Mouse (Mus musculus): ENCODE data around the gene Nes. TPM values are rescaled to one million over a fixed set of nuclear protein-coding genes. Genes with fewer than 3 reads are reported as not detected.
A peak's percentile ranks its signal among the peaks of the same experiment; 100 is the strongest.

Nes gene
- polyA plus RNA-seq, 1 experiment from 2014 or later: 27.1 TPM

- DNase-seq (no peak), ATAC-seq (ENCODE audit: insufficient read depth) (no peak)
- no peak for TF ChIP-seq CTCF (IDR thresholded peaks at IDR 0.05; ENCODE audit: low read depth)
- Histone ChIP-seq H3K4me1 (ENCODE audit: insufficient read depth) (0 out of 2 replicates have a peak, but pooled peaks cover 6% of the 10 kb centered on the region), H3K9me3 (ENCODE audit: low read depth, low read length) (no peaks in the 10 kb centered on the region), H3K27ac (ENCODE audit: low read depth) (no peak overlapping the region), H3K4me2 (no peak overlapping the region), H3K27me3 (ENCODE audit: insufficient read depth, low read length) (no peaks in the 10 kb centered on the region), H3K4me3 (ENCODE audit: low read depth, low read length) (no peak overlapping the region), H3K9ac (no peak overlapping the region), H3K36me3 (ENCODE audit: insufficient read depth) (peaks cover 75% of the 10 kb centered on the region)
- WGBS: 65% methylated on average over 4 of the region's 4 CpGs
Observed at GRCm38 (mm10) chr3:87934501-87934900, 36.4 kb upstream of the Nes start.

DNA sequence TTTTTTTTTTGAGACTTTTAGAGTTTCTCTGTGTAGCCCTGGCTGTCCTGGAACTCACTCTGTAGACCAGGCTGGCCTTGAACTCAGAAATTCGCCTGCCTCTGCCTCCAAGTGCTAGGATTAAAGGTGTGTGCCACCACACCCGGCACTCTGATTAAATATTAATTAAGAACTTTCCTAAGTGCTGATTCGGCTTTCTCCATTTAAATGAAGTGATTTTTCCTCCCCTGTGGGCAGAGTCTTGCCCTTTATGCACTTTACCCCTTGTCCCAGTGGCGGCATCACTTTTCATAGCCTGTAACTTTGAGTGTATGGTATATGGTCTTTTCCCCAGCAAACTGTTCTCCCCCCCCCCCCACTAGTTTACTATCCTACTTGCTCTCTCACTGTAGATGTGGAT lies 35.7 kb upstream of the Nes start:
- H3K27ac ChIP-seq (ENCODE audit: low read depth): no peak overlapping the region

DNA sequence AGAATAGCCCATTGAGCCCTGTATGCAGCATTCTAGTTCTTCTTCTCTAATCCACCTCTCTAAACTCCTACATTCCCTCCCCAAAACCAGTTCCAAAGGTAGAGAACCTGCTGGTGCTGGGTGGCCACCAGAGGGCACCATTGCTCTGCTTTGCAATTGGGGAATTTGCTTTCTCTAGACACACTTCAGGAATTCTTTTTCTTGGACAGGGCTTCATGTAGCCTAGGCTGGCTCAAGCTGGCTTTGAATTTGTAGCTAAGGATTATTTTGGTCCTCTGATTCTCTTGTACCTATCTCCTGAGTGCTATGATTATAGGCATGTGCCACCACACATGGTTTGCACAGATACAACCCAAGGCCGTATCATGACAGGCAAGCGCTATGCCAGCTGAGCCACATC lies 35.1 kb upstream of the Nes start:
- Histone ChIP-seq H3K4me3 (ENCODE audit: low read depth, low read length) (no peak overlapping the region), H3K36me3 (ENCODE audit: insufficient read depth) (peaks cover 88% of the 10 kb centered on the region), H3K27ac (ENCODE audit: low read depth) (no peak overlapping the region), H3K9ac (no peak overlapping the region), H3K4me1 (ENCODE audit: insufficient read depth) (0 out of 2 replicates have a peak, but pooled peaks cover 6% of the 10 kb centered on the region), H3K4me2 (no peak overlapping the region), H3K27me3 (ENCODE audit: insufficient read depth, low read length) (no peaks in the 10 kb centered on the region), H3K9me3 (ENCODE audit: low read depth, low read length) (no peaks in the 10 kb centered on the region)
- DNase-seq (peak; percentile 95), ATAC-seq (ENCODE audit: insufficient read depth) (peak; percentile 48)
- TF ChIP-seq CTCF (IDR thresholded peaks at IDR 0.05; ENCODE audit: low read depth): peak; percentile 96
- WGBS: 96% methylated on average over 2 of the region's 2 CpGs

More for the DNA sequence above, 35.7 kb upstream of the Nes start:
- DNase-seq (no peak), ATAC-seq (ENCODE audit: insufficient read depth) (no peak)
- 69% methylated on average over 4 of the region's 4 CpGs for WGBS
- Histone ChIP-seq H3K4me1 (ENCODE audit: insufficient read depth) (0 out of 2 replicates have a peak, but pooled peaks cover 6% of the 10 kb centered on the region), H3K9me3 (ENCODE audit: low read depth, low read length) (no peaks in the 10 kb centered on the region), H3K36me3 (ENCODE audit: insufficient read depth) (peaks cover 82% of the 10 kb centered on the region), H3K4me2 (no peak overlapping the region), H3K4me3 (ENCODE audit: low read depth, low read length) (no peak overlapping the region), H3K27me3 (ENCODE audit: insufficient read depth, low read length) (no peaks in the 10 kb centered on the region), H3K9ac (no peak overlapping the region)
- TF ChIP-seq CTCF (IDR thresholded peaks at IDR 0.05; ENCODE audit: low read depth): no peak

- H3K4me3 ChIP-seq (ENCODE audit: low read depth, low read length): no peak overlapping the region
- TF ChIP-seq CTCF (IDR thresholded peaks at IDR 0.05; ENCODE audit: low read depth): no peak
- DNase-seq (no peak), ATAC-seq (ENCODE audit: insufficient read depth) (no peak)
- H3K36me3 ChIP-seq (ENCODE audit: insufficient read depth): peaks cover 74% of the 10 kb centered on the region
- no peaks in the 10 kb centered on the region for H3K9me3 ChIP-seq (ENCODE audit: low read depth, low read length)
- no peak overlapping the region for H3K27ac ChIP-seq (ENCODE audit: low read depth)
- no peaks in the 10 kb centered on the region for H3K27me3 ChIP-seq (ENCODE audit: insufficient read depth, low read length)
- no peak overlapping the region for H3K9ac ChIP-seq
- H3K4me2 ChIP-seq: no peak overlapping the region
- 61% methylated on average over 5 of the region's 5 CpGs for WGBS
- H3K4me1 ChIP-seq (ENCODE audit: insufficient read depth): no peaks in the 10 kb centered on the region
Observed at GRCm38 (mm10) chr3:87940611-87941010, 30.3 kb upstream of the Nes start.

DNA sequence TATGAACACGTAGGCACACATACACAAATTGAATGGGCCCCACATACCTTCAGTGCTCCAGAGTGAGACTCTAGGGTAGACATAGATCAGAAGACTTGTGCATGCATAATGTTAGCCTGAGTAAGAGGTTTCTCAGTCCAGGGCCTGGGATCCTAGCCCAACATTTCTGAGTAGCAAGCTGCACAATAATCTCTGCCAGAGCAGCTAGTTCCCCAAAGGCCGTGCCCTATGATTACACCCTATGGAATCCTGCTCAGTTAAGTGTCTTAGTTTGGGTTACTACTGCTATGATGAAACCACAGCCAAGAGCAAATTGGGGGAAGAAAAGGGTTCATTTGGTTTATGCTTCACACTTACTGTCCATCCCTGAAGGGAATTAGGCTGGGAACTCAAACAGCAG lies 28.4 kb upstream of the Nes start:
- Histone ChIP-seq H3K4me1 (ENCODE audit: insufficient read depth) (peaks cover 6% of the 10 kb centered on the region), H3K27ac (ENCODE audit: low read depth) (no peak overlapping the region), H3K9me3 (ENCODE audit: low read depth, low read length) (no peaks in the 10 kb centered on the region), H3K27me3 (ENCODE audit: insufficient read depth, low read length) (peaks cover 12% of the 10 kb centered on the region; the same call in 1 of the 2 replicates), H3K4me2 (no peak overlapping the region), H3K4me3 (ENCODE audit: low read depth, low read length) (no peak overlapping the region), H3K9ac (no peak overlapping the region), H3K36me3 (ENCODE audit: insufficient read depth) (peaks cover 56% of the 10 kb centered on the region)
- no peak for DNase-seq
- no peak for TF ChIP-seq CTCF (IDR thresholded peaks at IDR 0.05; ENCODE audit: low read depth)
- 93% methylated on average over 2 of the region's 2 CpGs for WGBS
- no peak for ATAC-seq (ENCODE audit: insufficient read depth)

GRCm38 (mm10) chr3:87943586-87943985 lies 27.3 kb upstream of the Nes start:
- Histone ChIP-seq H3K4me1 (ENCODE audit: insufficient read depth) (peaks cover 17% of the 10 kb centered on the region), H3K9ac (no peak overlapping the region), H3K27me3 (ENCODE audit: insufficient read depth, low read length) (peaks cover 22% of the 10 kb centered on the region), H3K36me3 (ENCODE audit: insufficient read depth) (peaks cover 45% of the 10 kb centered on the region), H3K4me2 (no peak overlapping the region), H3K27ac (ENCODE audit: low read depth) (no peak overlapping the region), H3K4me3 (ENCODE audit: low read depth, low read length) (no peak overlapping the region), H3K9me3 (ENCODE audit: low read depth, low read length) (no peaks in the 10 kb centered on the region)
- 66% methylated on average over 7 of the region's 7 CpGs for WGBS
- ATAC-seq (ENCODE audit: insufficient read depth) (no peak), DNase-seq (no peak)
- no peak for TF ChIP-seq CTCF (IDR thresholded peaks at IDR 0.05; ENCODE audit: low read depth)

DNA sequence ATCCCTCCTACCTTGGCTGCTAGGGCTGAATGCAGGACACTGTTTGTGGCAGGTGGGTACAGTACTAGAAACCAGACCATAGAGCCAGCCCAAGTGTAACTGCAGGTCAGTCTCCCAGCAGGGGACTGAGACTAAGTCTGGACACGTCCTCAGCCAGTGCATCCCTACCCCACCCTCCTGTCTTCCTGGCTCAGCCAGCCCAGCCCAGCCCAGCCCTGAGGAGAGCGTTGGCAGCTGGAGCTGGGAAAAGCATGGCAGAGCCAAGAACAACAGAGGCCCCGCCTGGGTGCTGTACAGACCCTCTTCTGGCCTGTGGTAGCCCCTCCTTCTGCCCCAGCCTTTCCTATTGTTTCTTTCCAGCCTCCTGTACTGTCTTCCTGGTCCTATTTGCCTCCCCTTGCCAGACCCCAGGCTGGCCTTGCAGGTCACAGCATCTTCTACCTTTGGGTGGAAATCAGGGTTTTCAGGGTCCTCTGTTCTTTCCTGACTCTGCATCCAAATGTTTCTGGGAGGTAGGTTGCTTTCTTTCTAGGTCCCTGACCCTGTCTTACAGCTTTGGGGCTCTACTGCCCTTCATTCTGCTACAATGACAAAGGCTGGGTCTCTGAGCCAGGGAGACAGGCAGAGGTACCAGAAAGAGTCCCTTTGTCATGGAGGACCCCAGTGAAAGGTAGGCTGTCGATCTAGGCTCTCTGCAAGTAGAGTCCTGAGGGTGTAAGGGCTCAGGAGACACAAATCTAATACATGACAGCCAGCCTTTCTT lies 25.9 kb upstream of the Nes start:
- DNase-seq: peak; percentile 37
- Histone ChIP-seq H3K9ac (no peak overlapping the region), H3K4me3 (ENCODE audit: low read depth, low read length) (no peak overlapping the region), H3K27me3 (ENCODE audit: insufficient read depth, low read length) (peaks cover 22% of the 10 kb centered on the region), H3K4me1 (ENCODE audit: insufficient read depth) (peaks cover 29% of the 10 kb centered on the region), H3K27ac (ENCODE audit: low read depth) (0 out of 2 replicates have a peak overlapping the region, but pooled peaks have one; percentile 36), H3K9me3 (ENCODE audit: low read depth, low read length) (no peaks in the 10 kb centered on the region), H3K4me2 (no peak overlapping the region), H3K36me3 (ENCODE audit: insufficient read depth) (peaks cover 31% of the 10 kb centered on the region)
- TF ChIP-seq CTCF (IDR thresholded peaks at IDR 0.05; ENCODE audit: low read depth): no peak
- peak; percentile 31; the same call in 1 of the 2 replicates for ATAC-seq (ENCODE audit: insufficient read depth)
- WGBS: 27% methylated on average over 4 of the region's 4 CpGs

All from lung, embryonic 14.5 days (tissue).